Comparison of ENCODE assay signal across 11 mouse cellular contexts in genomic region chr4:140883852-140884251, GRCm38 (mm10). TPM values are rescaled to one million over a fixed set of nuclear protein-coding genes. Genes with fewer than 3 reads are reported as not detected.
DNase-seq lines count a peak whose midpoint lies in the region; ATAC-seq and TF ChIP-seq lines count a peak whose summit lies in the region.
"Had no signal": no experiment of that assay in that cellular context is flagged by ENCODE, and none has a peak within 500 bp of the region (broad histone marks: within the 10 kb centered on the region; RNA-seq: fewer than 3 reads in every experiment).

No protein-coding gene starts in this region.

- no peak overlapping the region for H3K4me3 ChIP-seq in liver, embryonic 12.5 days
- H3K4me3 ChIP-seq in C2C12 (ENCODE audit: insufficient read depth, poor library complexity, severe bottlenecking) (no peak overlapping the region), myocyte (no peak overlapping the region)
- H3K4me3 ChIP-seq in embryonic facial prominence, embryonic 15.5 days (replicated peaks): no peak overlapping the region
- H3K4me3 ChIP-seq: hindbrain, embryonic 15.5 days; liver, embryonic 15.5 days had no signal

- H3K27me3 ChIP-seq in liver, embryonic 12.5 days (replicated peaks): peaks cover 36% of the 10 kb centered on the region; the same call in 1 of the 2 replicates
- no peaks in the 10 kb centered on the region for H3K27me3 ChIP-seq in C2C12 (ENCODE audit: control insufficient read depth, insufficient read depth, insufficient read length)
- no peaks in the 10 kb centered on the region for H3K27me3 ChIP-seq in embryonic facial prominence, embryonic 15.5 days
- H3K27me3 ChIP-seq in myocyte (ENCODE audit: control insufficient read depth, insufficient read depth, insufficient read length): no peaks in the 10 kb centered on the region
- H3K27me3 ChIP-seq: hindbrain, embryonic 15.5 days had no signal

- TF ChIP-seq POLR2A in myocyte (IDR thresholded peaks at IDR 0.05; ENCODE audit: insufficient read length, low read depth): no peak

- no peak for ATAC-seq in liver, embryonic 12.5 days
- peak; percentile 58; the same call in 1 of the 2 replicates for ATAC-seq in embryonic facial prominence, embryonic 15.5 days (ENCODE audit: insufficient number of reproducible peaks, low FRiP score, low TSS enrichment, low read depth)

- 39% methylated on average over 4 of the region's 4 CpGs for WGBS in liver, embryonic 12.5 days (ENCODE audit: insufficient replicate concordance)
- 16% methylated on average over 4 of the region's 4 CpGs for WGBS in embryonic facial prominence, embryonic 15.5 days

- H3ac ChIP-seq in C2C12 (ENCODE audit: control insufficient read depth, insufficient read length, low read depth) (no peak overlapping the region), myocyte (ENCODE audit: control insufficient read depth, insufficient read length) (no peak overlapping the region)

- no peak overlapping the region for H3K4me2 ChIP-seq in liver, embryonic 12.5 days
- H3K4me2 ChIP-seq in embryonic facial prominence, embryonic 15.5 days (replicated peaks): no peak overlapping the region
- no peak overlapping the region for H3K4me2 ChIP-seq in myocyte (ENCODE audit: low read depth)
- H3K4me2 ChIP-seq: hindbrain, embryonic 15.5 days; liver, embryonic 15.5 days had no signal

- H3K79me2 ChIP-seq in C2C12 (ENCODE audit: control insufficient read depth, insufficient read depth): no peaks in the 10 kb centered on the region
- H3K79me2 ChIP-seq in myocyte (ENCODE audit: control insufficient read depth, insufficient read depth): no peaks in the 10 kb centered on the region

- TF ChIP-seq CTCF in C2C12 (IDR thresholded peaks at IDR 0.05; ENCODE audit: control insufficient read depth, insufficient read depth, insufficient read length): no peak

- H3K4me1 ChIP-seq in liver, embryonic 12.5 days: no peaks in the 10 kb centered on the region
- no peaks in the 10 kb centered on the region for H3K4me1 ChIP-seq in embryonic facial prominence, embryonic 15.5 days
- H3K4me1 ChIP-seq: hindbrain, embryonic 15.5 days had no signal

- peaks cover 8% of the 10 kb centered on the region for H3K9me3 ChIP-seq in liver, embryonic 12.5 days (replicated peaks)
- H3K9me3 ChIP-seq in embryonic facial prominence, embryonic 15.5 days (replicated peaks): no peaks in the 10 kb centered on the region
- H3K9me3 ChIP-seq: hindbrain, embryonic 15.5 days had no signal

- no peaks in the 10 kb centered on the region for H3K79me3 ChIP-seq in C2C12 (ENCODE audit: low read depth)

- no peak overlapping the region for H3K27ac ChIP-seq in liver, embryonic 12.5 days
- H3K27ac ChIP-seq in embryonic facial prominence, embryonic 15.5 days (replicated peaks): no peak overlapping the region
- H3K27ac ChIP-seq: hindbrain, embryonic 15.5 days; liver, embryonic 15.5 days had no signal

- peak; percentile 5 for DNase-seq in liver
- DNase-seq in thymus, postnatal 4 days: no peak
- no peak for DNase-seq in cerebellum, postnatal 10 days
- DNase-seq: cerebellum, postnatal 14 days; kidney, postnatal 4 days had no signal

- no peak overlapping the region for H3K9ac ChIP-seq in liver, embryonic 12.5 days
- no peak overlapping the region for H3K9ac ChIP-seq in embryonic facial prominence, embryonic 15.5 days
- H3K9ac ChIP-seq: hindbrain, embryonic 15.5 days; liver, embryonic 15.5 days had no signal

- no peaks in the 10 kb centered on the region for H3K36me3 ChIP-seq in liver, embryonic 12.5 days
- H3K36me3 ChIP-seq in C2C12 (ENCODE audit: control insufficient read depth, insufficient read depth) (no peaks in the 10 kb centered on the region), myocyte (ENCODE audit: control insufficient read depth, insufficient read depth) (no peaks in the 10 kb centered on the region)
- no peaks in the 10 kb centered on the region for H3K36me3 ChIP-seq in embryonic facial prominence, embryonic 15.5 days
- H3K36me3 ChIP-seq: hindbrain, embryonic 15.5 days; liver, embryonic 15.5 days had no signal

TF ChIP-seq in C2C12, 6 proteins besides CTCF, POLR2A, EP300 and RAD21:
- TF ChIP-seq USF1 (IDR thresholded peaks at IDR 0.05; ENCODE audit: low read depth) (peak; percentile 71), MYOD1 (IDR thresholded peaks at IDR 0.05; ENCODE audit: control insufficient read depth, insufficient read length, low read depth) (no peak), CEBPB (IDR thresholded peaks at IDR 0.05; ENCODE audit: low read depth) (no peak), FOSL1 (IDR thresholded peaks at IDR 0.05; ENCODE audit: insufficient read depth, low read length, poor library complexity, severe bottlenecking) (no peak), MYOG (IDR thresholded peaks at IDR 0.05; ENCODE audit: control insufficient read depth, extremely low read depth, insufficient read length) (no peak), MAX (IDR thresholded peaks at IDR 0.05) (no peak)
TF ChIP-seq in C2C12: peak in this region for 1.

TF ChIP-seq in myocyte, 11 proteins besides CTCF, POLR2A, EP300 and RAD21:
- TF ChIP-seq MYOD1 (IDR thresholded peaks at IDR 0.05; ENCODE audit: control insufficient read depth in 1 of 3, insufficient read length in 2 of 3, low read depth in 2 of 3) (peak in 1 of 3 experiments; percentile 61), MYOG (IDR thresholded peaks at IDR 0.05; ENCODE audit: control insufficient read depth in 1 of 3, insufficient read depth in 1 of 3, insufficient read length in 2 of 3, low read depth in 2 of 3) (peak in 2 of 3 experiments; percentile 32 to 82), POLR2AphosphoS2 (IDR thresholded peaks at IDR 0.05; ENCODE audit: insufficient read length, low read depth) (no peak), CEBPB (IDR thresholded peaks at IDR 0.05; ENCODE audit: insufficient read depth, poor library complexity, severe bottlenecking) (no peak), REST (IDR thresholded peaks at IDR 0.05; ENCODE audit: insufficient read depth, insufficient read length) (no peak), SRF (IDR thresholded peaks at IDR 0.05; ENCODE audit: control insufficient read depth, insufficient read length, low read depth) (no peak), TCF3 (IDR thresholded peaks at IDR 0.05; ENCODE audit: insufficient read length, low read depth) (peak; percentile 28), USF1 (IDR thresholded peaks at IDR 0.05; ENCODE audit: low read depth) (peak; percentile 85), MAX (IDR thresholded peaks at IDR 0.05; ENCODE audit: low read depth) (no peak)
TF ChIP-seq in myocyte: peak in this region for 4.

RNA-seq across cellular contexts. Expression of gene Padi2, which starts 22.3 kb away (rescaled TPM):
- 2.5 and 3.7 TPM in 2 replicates for polyA plus RNA-seq in liver, embryonic 12.5 days (2016; fragmentation: Nextera tagmentation; extraction: Ambion mirVana)
- 2.1 TPM for polyA plus RNA-seq in C2C12 (2012; fragmentation: generic; extraction: Trizol)
- 15.3 and 21.4 TPM in 2 replicates for polyA plus RNA-seq in embryonic facial prominence, embryonic 15.5 days (2015; fragmentation: Nextera tagmentation; extraction: Ambion mirVana)
- polyA plus RNA-seq in myocyte (2012; fragmentation: generic; extraction: Trizol): 20.7 TPM

RNA-seq across cellular contexts. Expression of gene Padi1, which starts 38.3 kb away (rescaled TPM):
- 0.10 TPM in 1 of 2 replicates, not detected in the other for polyA plus RNA-seq in liver, embryonic 12.5 days (2016; fragmentation: Nextera tagmentation; extraction: Ambion mirVana)
- 0.01 TPM for polyA plus RNA-seq in C2C12 (2012; fragmentation: generic; extraction: Trizol)
- 0.85 and 1.0 TPM in 2 replicates for polyA plus RNA-seq in embryonic facial prominence, embryonic 15.5 days (2015; fragmentation: Nextera tagmentation; extraction: Ambion mirVana)
- 0.06 TPM for polyA plus RNA-seq in myocyte (2012; fragmentation: generic; extraction: Trizol)
